Mouse (Mus musculus): ENCODE measurements at regions not wholly inside any gene's neighbourhood (a gene's known extent, or its start where the extent isn't known, plus 50 kb on each side); places are given as distances from the start of the nearest gene placed in this dataset.

DNA sequence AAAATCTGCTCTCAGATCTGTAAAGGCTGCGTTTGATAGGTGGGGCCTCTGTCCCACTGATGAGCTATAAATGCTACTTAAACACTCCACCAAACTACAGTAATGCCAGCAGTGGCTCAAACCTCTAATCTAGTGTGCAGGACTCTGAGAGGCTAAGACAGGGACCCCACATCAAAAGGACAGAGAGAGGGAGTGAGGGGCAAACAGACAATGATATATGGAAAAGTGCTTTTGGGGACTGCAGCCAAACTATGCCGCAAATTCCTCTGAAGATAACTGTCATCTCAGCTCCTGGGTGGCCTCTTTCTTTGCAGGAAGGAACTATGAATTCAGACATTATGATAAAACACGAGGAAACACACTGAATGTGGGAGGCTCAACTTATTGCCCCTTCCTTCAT lies 138.9 kb upstream of the Ddit4l start:
- H3K4me1 ChIP-seq (ENCODE audit: control insufficient read depth): no peaks in the 10 kb centered on the region
- no peaks in the 10 kb centered on the region for H3K36me3 ChIP-seq (ENCODE audit: control insufficient read depth)
- TF ChIP-seq TAL1 (IDR thresholded peaks at IDR 0.05; ENCODE audit: low read length) (no peak), GATA1 (IDR thresholded peaks at IDR 0.05; ENCODE audit: low read length) (no peak)
- no peaks in the 10 kb centered on the region for H3K27me3 ChIP-seq (ENCODE audit: control insufficient read depth)
- no peak overlapping the region for H3K4me3 ChIP-seq (replicated peaks)
- H3K9me3 ChIP-seq (ENCODE audit: control insufficient read depth, low read length): no peaks in the 10 kb centered on the region

DNA sequence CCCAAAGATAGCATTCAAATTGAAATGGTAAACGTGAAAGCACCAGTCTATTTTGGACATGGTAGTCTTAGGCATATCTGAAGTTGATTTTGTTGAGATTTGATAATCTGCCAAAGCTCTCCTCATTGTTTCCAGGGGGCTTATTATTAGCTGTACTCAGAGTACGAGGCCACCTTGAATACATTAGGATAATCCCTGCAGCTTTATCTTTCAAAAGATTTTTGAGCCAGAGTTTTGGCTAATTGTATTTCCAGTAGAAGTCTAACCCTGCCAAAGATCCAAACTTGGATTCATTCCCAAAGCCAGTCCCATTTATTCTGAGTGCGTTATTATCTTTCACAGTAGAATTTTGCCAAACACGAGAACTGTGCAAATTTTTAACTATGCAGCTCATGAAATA lies 138.4 kb upstream of the Ddit4l start:
- H3K4me3 ChIP-seq (replicated peaks): no peak overlapping the region
- no peaks in the 10 kb centered on the region for H3K9me3 ChIP-seq (ENCODE audit: control insufficient read depth, low read length)
- TF ChIP-seq GATA1 (IDR thresholded peaks at IDR 0.05; ENCODE audit: low read length) (no peak), TAL1 (IDR thresholded peaks at IDR 0.05; ENCODE audit: low read length) (no peak)
- no peaks in the 10 kb centered on the region for H3K4me1 ChIP-seq (ENCODE audit: control insufficient read depth)
- H3K27me3 ChIP-seq (ENCODE audit: control insufficient read depth): no peaks in the 10 kb centered on the region
- H3K36me3 ChIP-seq (ENCODE audit: control insufficient read depth): no peaks in the 10 kb centered on the region

DNA sequence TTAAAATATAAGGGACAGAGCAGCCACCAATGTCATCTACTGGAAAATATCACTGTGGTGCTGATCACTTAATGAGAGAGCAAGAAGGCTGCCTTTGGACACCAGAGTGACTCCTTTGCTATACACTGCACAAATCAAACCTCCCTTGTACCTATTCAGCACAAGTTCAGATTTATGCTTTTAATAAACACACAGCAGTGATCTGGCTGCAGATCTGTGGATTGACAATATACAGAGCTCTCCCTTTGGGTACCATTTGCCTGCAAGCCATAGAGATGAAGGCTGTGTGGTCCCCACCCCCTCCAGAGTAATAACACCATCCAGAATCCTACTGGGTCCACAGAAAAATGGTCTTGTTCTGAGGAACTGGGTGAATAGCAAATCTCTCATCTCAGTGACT lies 131.8 kb upstream of the Ddit4l start:
- TF ChIP-seq GATA1 (IDR thresholded peaks at IDR 0.05; ENCODE audit: low read length): no peak
- TF ChIP-seq TAL1 (IDR thresholded peaks at IDR 0.05; ENCODE audit: low read length): no peak

DNA sequence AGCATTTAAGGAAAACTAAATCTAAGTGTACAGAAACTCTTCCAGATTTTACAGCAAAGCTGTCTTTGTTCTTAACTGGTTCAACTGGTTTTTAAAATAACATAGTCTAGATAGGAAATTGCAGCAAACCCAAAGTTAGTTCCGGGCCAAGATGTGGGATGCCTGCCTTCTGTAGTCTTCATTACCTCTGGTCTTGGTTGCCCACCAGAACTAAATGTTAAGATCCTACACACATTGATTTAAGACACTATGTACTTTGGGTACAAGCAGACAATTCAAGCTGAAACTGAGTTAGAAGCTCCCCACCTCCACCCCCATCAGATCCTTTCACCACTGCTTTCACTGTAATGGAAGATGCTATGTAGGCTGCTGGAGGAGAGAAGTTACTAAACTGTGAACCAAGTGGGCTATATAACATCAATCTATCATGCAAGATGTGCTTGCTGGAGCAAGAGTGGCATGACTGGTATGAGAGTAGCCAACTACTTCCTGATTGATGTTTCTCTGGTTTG lies 129.8 kb upstream of the Ddit4l start:
- no peak for TF ChIP-seq GATA1 (IDR thresholded peaks at IDR 0.05; ENCODE audit: low read length)
- no peak for TF ChIP-seq TAL1 (IDR thresholded peaks at IDR 0.05; ENCODE audit: low read length)
- H3K9me3 ChIP-seq (ENCODE audit: control insufficient read depth, low read length): no peaks in the 10 kb centered on the region
- H3K4me3 ChIP-seq (replicated peaks): no peak overlapping the region
- H3K36me3 ChIP-seq (ENCODE audit: control insufficient read depth): no peaks in the 10 kb centered on the region
- H3K27me3 ChIP-seq (ENCODE audit: control insufficient read depth): no peaks in the 10 kb centered on the region
- H3K4me1 ChIP-seq (ENCODE audit: control insufficient read depth): no peaks in the 10 kb centered on the region

More for the DNA sequence above, 131.8 kb upstream of the Ddit4l start:
- Histone ChIP-seq H3K4me1 (ENCODE audit: control insufficient read depth) (no peaks in the 10 kb centered on the region), H3K4me3 (replicated peaks) (no peak overlapping the region), H3K27me3 (ENCODE audit: control insufficient read depth) (no peaks in the 10 kb centered on the region), H3K9me3 (ENCODE audit: control insufficient read depth, low read length) (no peaks in the 10 kb centered on the region), H3K36me3 (ENCODE audit: control insufficient read depth) (no peaks in the 10 kb centered on the region)

DNA sequence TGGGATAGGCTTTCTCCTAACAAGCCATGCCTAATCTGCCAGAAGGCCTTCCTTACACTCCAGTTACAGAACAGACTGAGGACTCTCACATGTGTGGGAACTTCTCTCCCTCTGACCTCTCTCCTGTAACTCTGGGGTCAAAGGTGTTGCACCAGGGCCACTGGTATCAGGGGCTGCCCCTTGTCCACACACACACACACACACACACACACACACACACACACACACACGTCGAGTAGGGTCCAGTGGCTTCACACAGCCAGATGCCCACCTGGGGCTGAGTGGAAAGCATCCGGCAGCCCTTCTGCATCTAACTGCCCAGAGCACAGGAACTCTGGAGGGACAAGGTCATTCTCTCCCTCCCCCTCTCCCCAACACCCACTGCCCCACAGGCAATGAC lies 123.1 kb upstream of the Ddit4l start:
- no peaks in the 10 kb centered on the region for H3K36me3 ChIP-seq (ENCODE audit: control insufficient read depth)
- no peaks in the 10 kb centered on the region for H3K4me1 ChIP-seq (ENCODE audit: control insufficient read depth)
- no peaks in the 10 kb centered on the region for H3K27me3 ChIP-seq (ENCODE audit: control insufficient read depth)
- no peaks in the 10 kb centered on the region; the same call in 1 of the 2 replicates for H3K9me3 ChIP-seq (ENCODE audit: control insufficient read depth, low read length)
- H3K4me3 ChIP-seq (replicated peaks): no peak overlapping the region
- TF ChIP-seq TAL1 (IDR thresholded peaks at IDR 0.05; ENCODE audit: low read length) (no peak), GATA1 (IDR thresholded peaks at IDR 0.05; ENCODE audit: low read length) (no peak)

DNA sequence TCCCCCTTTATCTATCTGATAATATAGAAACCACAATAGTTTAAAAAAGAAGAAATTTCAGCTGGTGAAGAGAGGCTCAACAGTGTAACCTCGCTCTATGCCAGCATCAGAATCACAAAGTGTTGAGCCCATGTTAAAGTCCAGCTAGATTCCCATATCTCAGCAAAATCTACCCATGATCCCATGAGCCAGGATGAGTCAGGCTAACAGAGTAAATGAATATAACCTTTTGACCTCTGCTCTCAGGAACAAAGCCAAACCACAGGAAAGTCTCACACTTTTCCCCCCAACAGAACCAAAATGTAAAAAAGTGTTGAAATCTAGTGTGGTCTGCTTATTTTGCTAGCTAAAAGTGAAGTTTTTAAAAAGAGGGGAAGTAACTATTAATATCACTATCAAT lies 110.1 kb upstream of the Ddit4l start:
- Histone ChIP-seq H3K4me1 (ENCODE audit: control insufficient read depth) (no peaks in the 10 kb centered on the region), H3K9me3 (ENCODE audit: control insufficient read depth, low read length) (no peaks in the 10 kb centered on the region), H3K36me3 (ENCODE audit: control insufficient read depth) (no peaks in the 10 kb centered on the region), H3K27me3 (ENCODE audit: control insufficient read depth) (no peaks in the 10 kb centered on the region), H3K4me3 (replicated peaks) (no peak overlapping the region)
- TF ChIP-seq TAL1 (IDR thresholded peaks at IDR 0.05; ENCODE audit: low read length) (no peak), GATA1 (IDR thresholded peaks at IDR 0.05; ENCODE audit: low read length) (no peak)

DNA sequence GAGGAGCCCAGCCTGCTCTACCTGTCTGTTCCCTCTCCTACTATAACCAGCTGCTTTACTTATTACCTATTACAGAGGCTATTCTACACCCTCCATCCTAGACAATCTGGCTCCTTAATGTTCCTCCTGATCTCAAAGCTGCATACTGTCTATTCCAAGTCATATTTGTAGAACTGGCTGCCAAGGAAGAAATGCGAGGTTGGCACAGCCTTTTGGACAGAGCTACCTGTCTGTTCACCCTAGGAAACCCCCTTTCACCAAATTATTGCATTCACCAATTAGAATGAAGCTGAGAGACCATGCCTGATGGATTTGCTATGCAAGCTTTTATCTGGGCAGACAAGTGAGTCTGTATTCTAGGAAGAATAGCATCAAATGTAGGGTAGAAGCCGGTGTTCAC lies 109.0 kb upstream of the Ddit4l start:
- Histone ChIP-seq H3K27me3 (ENCODE audit: control insufficient read depth) (no peaks in the 10 kb centered on the region), H3K4me1 (ENCODE audit: control insufficient read depth) (no peaks in the 10 kb centered on the region), H3K36me3 (ENCODE audit: control insufficient read depth) (no peaks in the 10 kb centered on the region), H3K4me3 (replicated peaks) (no peak overlapping the region), H3K9me3 (ENCODE audit: control insufficient read depth, low read length) (no peaks in the 10 kb centered on the region)
- no peak for TF ChIP-seq GATA1 (IDR thresholded peaks at IDR 0.05; ENCODE audit: low read length)
- TF ChIP-seq TAL1 (IDR thresholded peaks at IDR 0.05; ENCODE audit: low read length): no peak

DNA sequence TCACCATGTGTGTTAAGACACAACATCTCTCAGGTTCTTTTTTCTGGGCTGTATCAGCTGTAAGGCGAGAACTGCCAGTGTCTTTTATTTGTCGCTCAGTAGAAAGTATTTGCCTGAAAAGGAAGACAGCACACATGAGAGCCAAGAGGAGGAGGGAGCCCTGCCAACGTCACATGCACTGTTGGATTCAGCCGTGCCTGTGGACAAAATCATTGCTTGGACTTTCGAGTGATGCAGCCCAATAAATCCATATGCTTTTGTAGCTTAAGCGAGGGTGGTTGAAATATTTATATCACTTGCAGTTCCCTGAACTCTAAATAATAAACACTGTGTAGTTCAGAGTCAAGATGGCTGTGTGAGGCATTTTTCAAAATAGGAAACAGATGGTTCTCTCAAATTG lies 108.4 kb upstream of the Ddit4l start:
- Histone ChIP-seq H3K4me1 (ENCODE audit: control insufficient read depth) (no peaks in the 10 kb centered on the region), H3K36me3 (ENCODE audit: control insufficient read depth) (no peaks in the 10 kb centered on the region), H3K9me3 (ENCODE audit: control insufficient read depth, low read length) (no peaks in the 10 kb centered on the region), H3K27me3 (ENCODE audit: control insufficient read depth) (no peaks in the 10 kb centered on the region), H3K4me3 (replicated peaks) (no peak overlapping the region)
- no peak for TF ChIP-seq GATA1 (IDR thresholded peaks at IDR 0.05; ENCODE audit: low read length)
- TF ChIP-seq TAL1 (IDR thresholded peaks at IDR 0.05; ENCODE audit: low read length): no peak

DNA sequence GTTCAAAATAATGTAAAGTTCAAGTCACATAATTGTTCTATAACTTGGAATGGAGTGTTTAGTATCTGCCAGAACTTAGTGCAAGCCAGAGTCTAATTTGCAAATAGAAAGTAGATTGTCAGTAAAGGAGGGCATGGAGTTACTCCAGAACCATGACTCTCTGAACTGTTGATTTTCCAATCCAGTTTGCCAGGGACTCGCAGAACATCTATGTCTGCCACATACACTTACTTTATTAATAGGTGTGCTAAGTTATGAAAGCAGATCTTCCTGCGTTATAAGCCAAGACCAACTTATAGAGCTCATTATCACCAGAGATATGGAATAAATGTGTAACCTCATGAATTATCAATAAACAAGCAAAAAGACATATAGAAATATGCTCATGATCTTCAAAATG lies 107.2 kb upstream of the Ddit4l start:
- no peak for TF ChIP-seq TAL1 (IDR thresholded peaks at IDR 0.05; ENCODE audit: low read length)
- TF ChIP-seq GATA1 (IDR thresholded peaks at IDR 0.05; ENCODE audit: low read length): no peak
- no peaks in the 10 kb centered on the region for H3K4me1 ChIP-seq (ENCODE audit: control insufficient read depth)
- H3K4me3 ChIP-seq (replicated peaks): no peak overlapping the region
- H3K9me3 ChIP-seq (ENCODE audit: control insufficient read depth, low read length): no peaks in the 10 kb centered on the region
- no peaks in the 10 kb centered on the region for H3K36me3 ChIP-seq (ENCODE audit: control insufficient read depth)
- H3K27me3 ChIP-seq (ENCODE audit: control insufficient read depth): no peaks in the 10 kb centered on the region

DNA sequence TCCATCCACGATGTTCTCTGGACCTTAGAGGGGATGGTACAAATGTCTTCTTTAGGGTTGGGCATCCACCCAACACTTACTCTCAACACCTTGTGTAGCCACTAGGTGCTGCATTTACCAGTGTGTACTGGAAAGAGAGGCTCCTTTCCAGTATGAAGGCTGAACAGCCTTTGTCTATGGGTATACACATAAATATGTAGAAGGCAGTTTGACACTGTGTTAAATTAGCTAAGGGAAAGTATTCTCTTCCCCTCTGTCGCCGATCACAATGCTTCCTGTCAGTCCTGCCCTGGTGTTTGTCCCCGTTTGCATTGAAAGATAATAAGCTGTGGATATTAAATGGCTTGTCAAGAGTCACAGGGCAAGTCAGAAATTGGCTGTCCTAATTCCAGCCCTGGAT lies 104.0 kb upstream of the Ddit4l start:
- TF ChIP-seq GATA1 (IDR thresholded peaks at IDR 0.05; ENCODE audit: low read length) (no peak), TAL1 (IDR thresholded peaks at IDR 0.05; ENCODE audit: low read length) (no peak)
- H3K27me3 ChIP-seq (ENCODE audit: control insufficient read depth): no peaks in the 10 kb centered on the region
- no peaks in the 10 kb centered on the region for H3K36me3 ChIP-seq (ENCODE audit: control insufficient read depth)
- no peaks in the 10 kb centered on the region for H3K4me1 ChIP-seq (ENCODE audit: control insufficient read depth)
- H3K9me3 ChIP-seq (ENCODE audit: control insufficient read depth, low read length): no peaks in the 10 kb centered on the region
- no peak overlapping the region for H3K4me3 ChIP-seq (replicated peaks)

Measured in erythroblast, embryonic 14.5 days (primary cell).